Comparison of ENCODE assay signal across 20 mouse cellular contexts in the genomic region with DNA sequence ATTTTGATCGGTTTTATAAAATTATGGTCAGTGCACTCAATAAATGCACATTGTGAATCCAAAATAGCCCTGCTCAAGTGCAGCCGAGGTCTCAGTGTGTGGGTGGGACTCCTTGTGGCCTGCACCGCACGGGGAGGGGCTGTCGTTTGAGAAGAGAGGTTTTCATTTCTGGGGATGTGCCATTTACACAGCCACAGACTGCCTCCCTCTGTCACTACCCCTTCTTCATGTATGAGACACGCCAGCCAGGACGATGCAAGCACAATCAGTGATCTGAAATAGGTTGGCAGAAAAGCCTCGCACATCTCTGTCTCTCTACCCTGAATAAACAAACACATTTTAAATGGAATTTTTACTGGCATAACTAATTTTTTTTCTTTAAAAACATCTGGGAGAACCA.
A peak's percentile ranks its signal among the peaks of the same experiment; 100 is the strongest.
DNase-seq lines count a peak whose midpoint lies in the region; ATAC-seq and TF ChIP-seq lines count a peak whose summit lies in the region.
"Had no signal": no experiment of that assay in that cellular context is flagged by ENCODE, and none has a peak within 500 bp of the region (broad histone marks: within the 10 kb centered on the region; RNA-seq: fewer than 3 reads in every experiment).

No protein-coding gene starts in this region.

- peaks cover 3% of the 10 kb centered on the region; the same call in 1 of the 2 replicates for H3K9me3 ChIP-seq in lung, postnatal 0 days (ENCODE audit: low read length)
- H3K9me3 ChIP-seq in embryonic facial prominence, embryonic 15.5 days (replicated peaks), result peaks cover 12% of the 10 kb centered on the region; the same call in 1 of the 2 replicates

- H3K9ac ChIP-seq in lung, postnatal 0 days (replicated peaks; ENCODE audit: low read depth), result no peak overlapping the region
- H3K9ac ChIP-seq in embryonic facial prominence, embryonic 15.5 days, result no peak overlapping the region
- H3K9ac ChIP-seq: embryonic facial prominence, embryonic 12.5 days; forebrain, embryonic 15.5 days; heart, embryonic 13.5 days; hindbrain, embryonic 12.5 days; hindbrain, embryonic 15.5 days had no signal

- TF ChIP-seq CTCF in gastrocnemius, adult 2 months (IDR thresholded peaks at IDR 0.05), result no peak
- TF ChIP-seq CTCF in lung, postnatal 0 days (IDR thresholded peaks at IDR 0.05), result no peak

- H3K36me3 ChIP-seq in lung, postnatal 0 days (ENCODE audit: insufficient read depth, low read length), result no peaks in the 10 kb centered on the region
- H3K36me3 ChIP-seq in embryonic facial prominence, embryonic 15.5 days, result peaks cover 6% of the 10 kb centered on the region; the same call in 1 of the 2 replicates

- no peaks in the 10 kb centered on the region for H3K27me3 ChIP-seq in lung, postnatal 0 days (replicated peaks; ENCODE audit: insufficient read depth, low read length)
- no peaks in the 10 kb centered on the region for H3K27me3 ChIP-seq in embryonic facial prominence, embryonic 15.5 days
- H3K27me3 ChIP-seq: embryonic facial prominence, embryonic 12.5 days; forebrain, embryonic 15.5 days; heart, embryonic 13.5 days; hindbrain, embryonic 12.5 days; hindbrain, embryonic 15.5 days had no signal

- H3K4me2 ChIP-seq in lung, postnatal 0 days (replicated peaks; ENCODE audit: low read depth, low read length), result no peak overlapping the region
- no peak overlapping the region for H3K4me2 ChIP-seq in embryonic facial prominence, embryonic 15.5 days (replicated peaks)
- H3K4me2 ChIP-seq: embryonic facial prominence, embryonic 12.5 days; forebrain, embryonic 15.5 days; heart, embryonic 13.5 days; hindbrain, embryonic 12.5 days; hindbrain, embryonic 15.5 days had no signal

- peak overlapping the region; percentile 60 for H3K27ac ChIP-seq in gastrocnemius, adult 2 months
- no peak overlapping the region for H3K27ac ChIP-seq in lung, postnatal 0 days (ENCODE audit: low read length)
- H3K27ac ChIP-seq in embryonic facial prominence, embryonic 15.5 days (replicated peaks), result peak overlapping the region; percentile 17; the same call in 1 of the 2 replicates
- H3K27ac ChIP-seq: embryonic facial prominence, embryonic 12.5 days; forebrain, embryonic 15.5 days; heart, adult 2 months; heart, embryonic 10.5 days; heart, embryonic 13.5 days; hindbrain, embryonic 12.5 days; hindbrain, embryonic 15.5 days had no signal

- TF ChIP-seq EP300 in lung, postnatal 0 days (IDR thresholded peaks at IDR 0.05), result no peak

- H3K4me3 ChIP-seq in gastrocnemius, adult 2 months, result no peak overlapping the region
- no peak overlapping the region for H3K4me3 ChIP-seq in lung, postnatal 0 days (ENCODE audit: low read depth, low read length)
- H3K4me3 ChIP-seq in embryonic facial prominence, embryonic 15.5 days (replicated peaks), result no peak overlapping the region
- H3K4me3 ChIP-seq: embryonic facial prominence, embryonic 12.5 days; forebrain, embryonic 15.5 days; heart, adult 2 months; heart, embryonic 10.5 days; heart, embryonic 13.5 days; hindbrain, embryonic 12.5 days; hindbrain, embryonic 15.5 days had no signal

- H3K4me1 ChIP-seq in lung, postnatal 0 days (ENCODE audit: insufficient read depth, low read depth, low read length), result no peaks in the 10 kb centered on the region
- peaks cover 6% of the 10 kb centered on the region; the same call in 1 of the 2 replicates for H3K4me1 ChIP-seq in embryonic facial prominence, embryonic 15.5 days
- H3K4me1 ChIP-seq: forebrain, embryonic 15.5 days; heart, embryonic 13.5 days; hindbrain, embryonic 12.5 days; hindbrain, embryonic 15.5 days had no signal

- WGBS in lung, postnatal 0 days, result 65% methylated on average over 8 of the region's 8 CpGs
- WGBS in embryonic facial prominence, embryonic 15.5 days, result 63% methylated on average over 8 of the region's 8 CpGs

- ATAC-seq in lung, postnatal 0 days, result no peak
- ATAC-seq in embryonic facial prominence, embryonic 15.5 days (ENCODE audit: insufficient number of reproducible peaks, low FRiP score, low TSS enrichment, low read depth), result 0 out of 2 replicates have a peak, but pooled peaks have one; percentile 29
- ATAC-seq: activated CD4-positive, CD25-positive, alpha-beta regulatory T cell, adult 4 months; forebrain, embryonic 15.5 days; intestine, postnatal 0 days had no signal

- intact Hi-C loops in gastrocnemius, adult 2 months (cut with DNase I), result no loop called here
- intact Hi-C loops in gastrocnemius, postnatal 36 days (cut with DNase I), result no loop called here

- DNase-seq in gastrocnemius, adult 2 months, result no peak
- DNase-seq in gastrocnemius, postnatal 36 days, result no peak
- DNase-seq in lung, postnatal 10 days, result peak; percentile 18
- DNase-seq in lung, postnatal 0 days (ENCODE audit: low spot score), result no peak
- DNase-seq in 3T3-L1 (ENCODE audit: low read depth, low spot score), result peak; percentile 53
- DNase-seq in spleen, adult 12 weeks (ENCODE audit: low spot score), result no peak
- DNase-seq: adrenal gland, adult 8-10 months; adrenal gland, postnatal 25 days; cerebellum, adult 11-12 months; cerebellum, adult 9-10 months had no signal

Comparison
In these comparisons a context has a peak if more than half of its experiments do, and no peak if none do; other contexts are left out.
1. DNase-seq: peak in lung, postnatal 10 days (single experiment) and 3T3-L1 (single experiment); none in gastrocnemius, adult 2 months (single experiment), gastrocnemius, postnatal 36 days (0 of 2), lung, postnatal 0 days (single experiment) and spleen, adult 12 weeks (single experiment).